Mouse (Mus musculus): ENCODE measurements around the gene Zfp59.
"Not testable (repeated sequence)": the region's sequence is repeated elsewhere in the genome, so short reads cannot be mapped to it uniquely, and the experiment has no call there.

The Zfp59 gene

GRCm38 (mm10) chr7:27838323-27839249 is at the start of gene Zfp59:
Zfp59 (plus strand) TSS chr7:27838607.
- DNase-seq (ENCODE audit: low read depth, low spot score), result peak; percentile 88

GRCm38 (mm10) chr7:27789306-27789705 is 49.1 kb upstream of the Zfp59 start:
- DNase-seq (ENCODE audit: low read depth, low spot score), result no peak

- not testable (repeated sequence) for DNase-seq (ENCODE audit: low read depth, low spot score)
These were observed 44.5 kb upstream of the Zfp59 start for GRCm38 (mm10) chr7:27793865-27794264.

GRCm38 (mm10) chr7:27794566-27794965 is 43.8 kb upstream of the Zfp59 start:
- no peak for DNase-seq (ENCODE audit: low read depth, low spot score)

GRCm38 (mm10) chr7:27797906-27798811 is 40.2 kb upstream of the Zfp59 start:
- no peak for DNase-seq (ENCODE audit: low read depth, low spot score)

GRCm38 (mm10) chr7:27801137-27801536 is 37.3 kb upstream of the Zfp59 start:
- no peak for DNase-seq (ENCODE audit: low read depth, low spot score)

GRCm38 (mm10) chr7:27802986-27803385 is 35.4 kb upstream of the Zfp59 start:
- no peak for DNase-seq (ENCODE audit: low read depth, low spot score)

- peak; percentile 84 for DNase-seq (ENCODE audit: low read depth, low spot score)
These were observed 33.9 kb upstream of the Zfp59 start for GRCm38 (mm10) chr7:27804297-27805030.

GRCm38 (mm10) chr7:27806896-27807295 is 31.5 kb upstream of the Zfp59 start, which contains the start of gene Zfp626:
Zfp626 (plus strand) TSS chr7:27807196.
- not testable (repeated sequence) for DNase-seq (ENCODE audit: low read depth, low spot score)

- DNase-seq (ENCODE audit: low read depth, low spot score), result not testable (repeated sequence)
These were observed 31.1 kb upstream of the Zfp59 start for GRCm38 (mm10) chr7:27807305-27807704.

GRCm38 (mm10) chr7:27818526-27819110 is 19.8 kb upstream of the Zfp59 start:
- DNase-seq (ENCODE audit: low read depth, low spot score), result no peak

- no peak for DNase-seq (ENCODE audit: low read depth, low spot score)
These were observed 15.8 kb upstream of the Zfp59 start for GRCm38 (mm10) chr7:27822611-27823010.

GRCm38 (mm10) chr7:27834131-27834530 is 4.3 kb upstream of the Zfp59 start:
- DNase-seq (ENCODE audit: low read depth, low spot score), result no peak

GRCm38 (mm10) chr7:27837896-27838295 is 511 bp upstream of the Zfp59 start:
- no peak for DNase-seq (ENCODE audit: low read depth, low spot score)

- no peak for DNase-seq (ENCODE audit: low read depth, low spot score)
These were observed 1.2 kb downstream of the Zfp59 start for GRCm38 (mm10) chr7:27839596-27839995.

GRCm38 (mm10) chr7:27840104-27840503 is 1.7 kb downstream of the Zfp59 start:
- DNase-seq (ENCODE audit: low read depth, low spot score), result no peak

- no peak for DNase-seq (ENCODE audit: low read depth, low spot score)
These were observed 18.8 kb downstream of the Zfp59 start, which contains the start of gene Zfp607a for GRCm38 (mm10) chr7:27857227-27857626. Zfp607a (plus strand) TSS chr7:27857527.

- DNase-seq (ENCODE audit: low read depth, low spot score), result no peak
These were observed 21.2 kb downstream of the Zfp59 start for GRCm38 (mm10) chr7:27859301-27860251.

- peak; percentile 31 for DNase-seq (ENCODE audit: low read depth, low spot score)
These were observed 22.2 kb downstream of the Zfp59 start for GRCm38 (mm10) chr7:27860396-27861235.

All from telencephalon, adult 2 months (tissue).